Mouse (Mus musculus): ENCODE measurements around the gene Dnajb12. TPM values are rescaled to one million over a fixed set of nuclear protein-coding genes. Genes with fewer than 3 reads are reported as not detected.
A peak's percentile ranks its signal among the peaks of the same experiment; 100 is the strongest.

Dnajb12 gene
- polyA plus RNA-seq, 1 experiment from 2014 or later = 30.2 TPM

DNA sequence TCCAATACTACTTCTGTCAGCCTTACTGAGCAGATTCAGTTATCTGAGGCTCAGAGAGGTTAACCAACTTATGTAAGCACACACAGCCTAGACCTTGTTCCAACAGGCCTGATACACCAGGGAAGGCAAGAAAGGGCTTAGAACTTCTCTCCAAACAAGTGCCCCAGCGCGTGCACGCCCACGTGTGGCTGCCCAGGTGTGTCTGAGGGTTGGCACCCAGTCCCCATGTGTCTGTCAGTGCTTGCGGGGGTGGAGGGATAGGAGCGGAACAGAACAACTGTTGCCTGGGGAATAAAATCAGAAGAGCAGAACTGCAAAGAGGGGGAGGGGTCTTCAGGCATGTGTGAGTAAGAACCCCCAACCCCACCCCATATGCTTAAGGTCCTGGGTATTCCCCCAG is 31.7 kb downstream of the Dnajb12 start:
- H3K27ac ChIP-seq = peak overlapping the region; percentile 80
- WGBS = 30% methylated on average over 6 of the region's 6 CpGs
- no peaks in the 10 kb centered on the region for H3K36me3 ChIP-seq
- no peaks in the 10 kb centered on the region for H3K27me3 ChIP-seq
- H3K9ac ChIP-seq = no peak overlapping the region
- ATAC-seq (replicated peaks; ENCODE audit: low FRiP score) = no peak
- H3K9me3 ChIP-seq (replicated peaks) = no peaks in the 10 kb centered on the region
- peak overlapping the region; percentile 52 for H3K4me2 ChIP-seq
- peak overlapping the region; percentile 13; the same call in 1 of the 2 replicates for H3K4me3 ChIP-seq (replicated peaks)
- H3K4me1 ChIP-seq = peaks cover 54% of the 10 kb centered on the region

DNA sequence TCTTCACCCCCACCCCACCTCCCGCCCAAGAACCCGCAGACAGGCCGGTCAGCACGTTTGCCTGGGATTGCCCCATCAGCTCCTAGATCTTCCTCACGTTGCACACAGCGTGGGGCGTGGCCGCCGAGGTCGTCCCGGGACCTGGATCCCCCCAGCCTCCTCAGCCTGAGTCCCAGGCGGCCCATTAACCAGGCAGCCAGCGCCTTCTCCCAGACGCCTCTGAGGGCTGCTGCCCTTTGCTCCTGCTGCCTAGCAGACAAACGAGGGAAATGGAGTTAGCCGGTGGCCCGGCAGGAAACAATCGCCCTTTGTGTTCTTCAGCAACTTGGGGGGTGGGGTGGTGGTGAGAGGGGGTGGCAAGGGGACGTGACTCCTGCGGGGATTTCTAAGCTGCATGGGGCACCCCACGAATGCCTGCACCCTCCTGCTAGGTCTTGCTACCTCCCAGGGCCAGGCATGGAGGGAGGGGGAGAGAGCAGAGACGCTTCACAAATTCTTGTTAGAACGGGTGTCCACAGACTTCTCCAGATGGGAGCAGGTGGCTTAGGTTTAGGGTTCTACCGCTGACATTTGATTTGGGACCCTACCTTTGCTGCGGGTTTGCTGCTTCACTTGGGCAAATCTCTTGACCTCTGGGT is 32.3 kb downstream of the Dnajb12 start:
- Histone ChIP-seq H3K9ac (no peak overlapping the region), H3K4me2 (peak overlapping the region; percentile 52), H3K36me3 (no peaks in the 10 kb centered on the region), H3K27me3 (no peaks in the 10 kb centered on the region), H3K4me1 (peaks cover 60% of the 10 kb centered on the region), H3K4me3 (replicated peaks) (peak overlapping the region; percentile 13; the same call in 1 of the 2 replicates), H3K9me3 (replicated peaks) (no peaks in the 10 kb centered on the region), H3K27ac (peak overlapping the region; percentile 80)
- 6% methylated on average over 25 of the region's 25 CpGs for WGBS
- ATAC-seq (replicated peaks; ENCODE audit: low FRiP score) = peak; percentile 41; the same call in 1 of the 2 replicates

- Histone ChIP-seq H3K4me1 (peaks cover 48% of the 10 kb centered on the region), H3K4me3 (replicated peaks) (no peak overlapping the region), H3K9ac (no peak overlapping the region), H3K27me3 (no peaks in the 10 kb centered on the region), H3K27ac (no peak overlapping the region), H3K9me3 (replicated peaks) (no peaks in the 10 kb centered on the region), H3K4me2 (no peak overlapping the region), H3K36me3 (no peaks in the 10 kb centered on the region)
- ATAC-seq (replicated peaks; ENCODE audit: low FRiP score) = no peak
- 93% methylated on average over 8 of the region's 8 CpGs for WGBS
These were observed 36.0 kb downstream of the Dnajb12 start for GRCm38 (mm10) chr10:59915196-59915962.

GRCm38 (mm10) chr10:59916159-59916558 is 36.8 kb downstream of the Dnajb12 start:
- peak; percentile 34 for ATAC-seq (replicated peaks; ENCODE audit: low FRiP score)
- Histone ChIP-seq H3K4me3 (replicated peaks) (peak overlapping the region; percentile 34), H3K36me3 (no peaks in the 10 kb centered on the region), H3K4me2 (peak overlapping the region; percentile 64), H3K9me3 (replicated peaks) (no peaks in the 10 kb centered on the region), H3K27ac (peak overlapping the region; percentile 86), H3K27me3 (no peaks in the 10 kb centered on the region), H3K4me1 (peaks cover 48% of the 10 kb centered on the region), H3K9ac (peak overlapping the region; percentile 33)
- WGBS = 6% methylated on average over 4 of the region's 4 CpGs

GRCm38 (mm10) chr10:59916649-59917048 is 37.3 kb downstream of the Dnajb12 start:
- ATAC-seq (replicated peaks; ENCODE audit: low FRiP score) = peak; percentile 89
- Histone ChIP-seq H3K9me3 (replicated peaks) (no peaks in the 10 kb centered on the region), H3K9ac (peak overlapping the region; percentile 33), H3K4me1 (peaks cover 48% of the 10 kb centered on the region), H3K4me3 (replicated peaks) (peak overlapping the region; percentile 34), H3K27me3 (no peaks in the 10 kb centered on the region), H3K4me2 (peak overlapping the region; percentile 64), H3K36me3 (no peaks in the 10 kb centered on the region), H3K27ac (peak overlapping the region; percentile 86)
- WGBS = under 1% methylated on average over 10 of the region's 10 CpGs

DNA sequence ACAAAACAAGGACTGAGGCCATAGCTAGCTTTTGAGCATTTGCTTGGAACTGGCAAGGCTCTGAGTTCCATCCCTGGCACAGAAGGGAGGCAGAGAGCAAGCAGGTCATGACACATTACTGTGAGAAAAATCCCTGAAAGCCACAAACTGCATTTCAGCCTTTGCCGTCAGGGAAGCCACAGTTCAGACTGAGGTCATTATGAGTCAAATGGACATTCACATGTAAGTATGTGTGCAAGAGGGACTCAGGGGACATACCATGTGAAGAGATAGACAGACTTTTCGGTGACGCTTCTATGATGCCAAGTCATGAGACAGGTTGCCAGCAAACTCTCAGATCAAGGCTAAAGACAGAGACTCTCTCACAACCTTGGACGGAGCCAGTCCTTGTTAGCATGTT is 38.8 kb downstream of the Dnajb12 start:
- H3K9ac ChIP-seq = no peak overlapping the region
- no peaks in the 10 kb centered on the region for H3K36me3 ChIP-seq
- no peaks in the 10 kb centered on the region for H3K27me3 ChIP-seq
- no peak overlapping the region for H3K4me2 ChIP-seq
- ATAC-seq (replicated peaks; ENCODE audit: low FRiP score) = no peak
- no peak overlapping the region for H3K27ac ChIP-seq
- H3K4me3 ChIP-seq (replicated peaks) = no peak overlapping the region
- peaks cover 44% of the 10 kb centered on the region for H3K4me1 ChIP-seq
- no peaks in the 10 kb centered on the region for H3K9me3 ChIP-seq (replicated peaks)
- 84% methylated on average over 4 of the region's 4 CpGs for WGBS

- 38% methylated on average over 15 of the region's 15 CpGs for WGBS
- Histone ChIP-seq H3K4me3 (replicated peaks) (no peak overlapping the region), H3K9me3 (replicated peaks) (no peaks in the 10 kb centered on the region), H3K9ac (no peak overlapping the region), H3K36me3 (no peaks in the 10 kb centered on the region), H3K27ac (peak overlapping the region; percentile 77), H3K27me3 (no peaks in the 10 kb centered on the region), H3K4me1 (peaks cover 50% of the 10 kb centered on the region), H3K4me2 (no peak overlapping the region)
- ATAC-seq (replicated peaks; ENCODE audit: low FRiP score) = no peak
These were observed 40.3 kb downstream of the Dnajb12 start for GRCm38 (mm10) chr10:59919494-59920181.

DNA sequence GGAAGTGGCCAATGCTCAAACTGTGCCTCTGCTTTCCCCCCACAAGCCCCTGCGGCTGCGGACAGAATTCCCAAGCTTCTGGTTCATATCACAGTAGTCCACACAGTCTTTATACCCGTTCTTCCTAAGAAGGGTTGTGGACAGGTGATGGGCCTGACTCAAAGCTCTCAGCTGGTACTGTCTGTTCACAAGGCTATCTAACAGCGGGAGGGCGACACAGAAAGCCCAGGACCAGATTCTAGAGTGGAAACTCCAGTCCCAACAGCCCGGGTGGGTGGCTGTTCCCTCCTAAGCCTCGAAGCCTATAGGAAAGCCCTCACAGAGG is 41.1 kb downstream of the Dnajb12 start:
- peaks cover 50% of the 10 kb centered on the region for H3K4me1 ChIP-seq
- no peaks in the 10 kb centered on the region for H3K9me3 ChIP-seq (replicated peaks)
- peak overlapping the region; percentile 45 for H3K4me3 ChIP-seq (replicated peaks)
- H3K36me3 ChIP-seq = no peaks in the 10 kb centered on the region
- ATAC-seq (replicated peaks; ENCODE audit: low FRiP score) = no peak
- 34% methylated on average over 7 of the region's 7 CpGs for WGBS
- H3K4me2 ChIP-seq = peak overlapping the region; percentile 83
- H3K27me3 ChIP-seq = no peaks in the 10 kb centered on the region
- peak overlapping the region; percentile 77 for H3K27ac ChIP-seq
- peak overlapping the region; percentile 24 for H3K9ac ChIP-seq

DNA sequence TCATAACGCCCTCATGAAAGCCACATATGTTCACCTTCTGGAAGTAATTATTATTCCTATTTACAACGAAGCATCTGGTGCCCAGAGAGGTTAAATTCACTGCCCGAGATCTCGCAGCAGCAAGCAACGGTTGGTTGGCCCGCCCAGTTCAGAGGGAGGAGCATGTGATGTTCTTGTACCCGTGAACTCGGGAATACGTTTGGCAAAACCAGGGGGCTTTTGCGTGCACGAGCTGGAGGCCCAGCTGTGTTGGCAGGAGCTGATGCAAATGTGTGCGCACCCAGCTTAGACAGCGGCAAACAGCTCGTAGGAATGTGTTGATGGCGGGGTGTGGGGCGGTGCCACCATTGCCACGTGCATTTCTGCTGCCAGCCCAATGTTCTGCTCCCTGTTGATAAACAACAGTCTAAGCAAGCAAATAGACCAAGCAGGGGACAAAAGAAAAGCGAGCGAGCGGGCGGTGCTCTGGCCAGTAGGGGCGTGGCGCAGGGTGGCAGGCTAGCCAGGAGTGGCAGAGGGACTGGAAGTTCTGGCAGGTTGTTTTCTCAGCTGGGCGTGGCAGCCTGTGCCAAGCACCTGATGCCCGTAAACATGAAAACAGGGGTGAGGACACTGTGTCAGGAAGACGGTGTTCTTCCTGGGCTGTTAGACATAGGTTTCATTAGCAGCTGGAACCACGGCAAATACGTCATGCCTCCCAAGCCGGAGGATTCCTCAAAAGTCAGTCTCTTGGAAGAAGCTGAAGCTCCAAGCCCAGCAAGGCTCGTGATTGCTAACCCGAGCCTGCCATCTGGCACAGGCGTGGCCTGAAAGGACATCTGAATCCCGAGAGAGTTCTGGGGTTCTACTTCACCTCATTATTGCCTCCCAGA is 41.7 kb downstream of the Dnajb12 start:
- Histone ChIP-seq H3K9ac (peak overlapping the region; percentile 24), H3K9me3 (replicated peaks) (no peaks in the 10 kb centered on the region), H3K4me3 (replicated peaks) (peak overlapping the region; percentile 45), H3K27ac (peak overlapping the region; percentile 77), H3K27me3 (no peaks in the 10 kb centered on the region), H3K4me1 (peaks cover 47% of the 10 kb centered on the region), H3K36me3 (no peaks in the 10 kb centered on the region), H3K4me2 (peak overlapping the region; percentile 83)
- WGBS = 4% methylated on average over 33 of the region's 33 CpGs
- ATAC-seq (replicated peaks; ENCODE audit: low FRiP score) = peak; percentile 40

DNA sequence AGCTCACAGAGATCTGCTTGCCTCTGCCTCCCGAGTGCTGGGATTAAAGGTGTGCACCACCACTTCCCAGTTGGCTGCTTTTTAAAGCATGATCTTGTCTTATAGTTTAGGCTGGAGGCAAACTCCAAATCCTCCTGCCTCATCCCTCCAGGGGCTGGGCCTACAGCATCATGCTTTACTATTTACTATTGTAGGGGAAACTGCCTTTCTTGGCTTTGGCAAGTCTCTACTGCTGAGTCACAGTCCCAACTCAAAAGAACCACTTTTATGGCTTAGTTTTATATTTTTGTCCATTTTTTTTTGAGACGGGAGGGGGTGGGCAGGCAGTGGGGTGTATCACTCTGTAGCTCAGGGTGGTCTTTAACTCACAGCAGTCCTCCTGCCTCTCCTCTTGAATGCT is 44.1 kb downstream of the Dnajb12 start:
- no peak overlapping the region for H3K27ac ChIP-seq
- peaks cover 35% of the 10 kb centered on the region for H3K4me1 ChIP-seq
- no peak overlapping the region for H3K9ac ChIP-seq
- 80% methylated on average over 2 of the region's 2 CpGs for WGBS
- no peak for ATAC-seq (replicated peaks; ENCODE audit: low FRiP score)
- H3K9me3 ChIP-seq (replicated peaks) = no peaks in the 10 kb centered on the region
- H3K4me3 ChIP-seq (replicated peaks) = no peak overlapping the region
- H3K4me2 ChIP-seq = no peak overlapping the region
- no peaks in the 10 kb centered on the region for H3K27me3 ChIP-seq
- no peaks in the 10 kb centered on the region for H3K36me3 ChIP-seq

DNA sequence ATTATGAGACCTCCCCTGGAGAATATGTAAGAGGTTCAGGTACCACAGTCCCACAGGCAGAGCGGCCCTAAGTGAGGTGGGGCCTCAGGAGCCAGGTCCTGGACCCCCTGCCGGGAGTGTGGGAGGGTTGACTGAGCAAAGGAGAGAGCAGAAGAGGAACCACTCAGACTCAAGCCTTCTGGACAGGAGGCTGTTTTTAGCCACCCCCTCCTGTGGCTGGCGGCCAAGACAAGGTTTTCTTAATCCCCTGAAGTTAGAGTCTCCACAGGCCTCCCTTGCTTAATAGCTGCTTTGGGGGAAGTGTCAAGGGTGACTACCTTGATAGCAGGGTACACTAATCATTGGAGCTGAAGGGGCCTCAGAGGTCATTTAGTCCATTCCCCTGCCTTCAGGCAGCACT is 44.9 kb downstream of the Dnajb12 start:
- no peak overlapping the region for H3K9ac ChIP-seq

More for the DNA sequence above, 44.9 kb downstream of the Dnajb12 start:
- 23% methylated on average over 3 of the region's 3 CpGs for WGBS
- Histone ChIP-seq H3K9me3 (replicated peaks) (no peaks in the 10 kb centered on the region), H3K27ac (peak overlapping the region; percentile 48; the same call in 1 of the 2 replicates), H3K4me2 (no peak overlapping the region), H3K4me1 (peaks cover 32% of the 10 kb centered on the region), H3K27me3 (no peaks in the 10 kb centered on the region), H3K4me3 (replicated peaks) (no peak overlapping the region), H3K36me3 (no peaks in the 10 kb centered on the region)
- no peak for ATAC-seq (replicated peaks; ENCODE audit: low FRiP score)
